Mouse (Mus musculus) liver, adult 2 months (tissue): Measurements from ENCODE around the gene Ppp1r9a. TPM values are rescaled to one million over a fixed set of nuclear protein-coding genes. Genes with fewer than 3 reads are reported as not detected.

Experiments used
- DNase-seq: peaks from one replicate; pipeline ENCODE4 v3.0.0-alpha.2; 2011; ENCODE audit warnings: low read depth, low spot score; ENCODE audit errors: extremely low read depth
- H3K27ac ChIP-seq: fragments of 200-500 bp; replicated peaks from 2 replicates; pipeline ENCODE4 v1.5.1; 2012; ENCODE audit warnings: low read depth, mild to moderate bottlenecking, control low read depth, inconsistent platforms, low read length; ENCODE audit not compliant: insufficient read depth
- H3K27me3 ChIP-seq: fragments of 200-500 bp; 2 replicates; pipeline ENCODE4 v1.6.1; 2012; ENCODE audit warnings: mild to moderate bottlenecking, moderate library complexity, low read length, inconsistent platforms; ENCODE audit not compliant: control insufficient read depth, insufficient read depth
- H3K36me3 ChIP-seq: fragments of 200-500 bp; 2 replicates; pipeline ENCODE4 v1.6.1; 2012; ENCODE audit warnings: low read length, inconsistent platforms; ENCODE audit not compliant: control insufficient read depth, insufficient read depth
- H3K4me1 ChIP-seq: fragments of 200-500 bp; 2 replicates; pipeline ENCODE4 v1.6.1; 2011; ENCODE audit warnings: low read length; ENCODE audit not compliant: control insufficient read depth, insufficient read depth
- H3K4me3 ChIP-seq: fragments of 200-500 bp; 2 replicates; pipeline ENCODE4 v1.5.1; 2011; ENCODE audit warnings: low read depth, mild to moderate bottlenecking, control low read depth, low read length, moderate library complexity; ENCODE audit not compliant: insufficient read depth
- H3K79me2 ChIP-seq: fragments of 200-500 bp; 2 replicates; pipeline ENCODE4 v1.6.1; 2012; ENCODE audit warnings: inconsistent platforms, mild to moderate bottlenecking, low read length, moderate library complexity; ENCODE audit not compliant: control insufficient read depth, insufficient read depth
- H3K9ac ChIP-seq: fragments of 200-500 bp; 2 replicates; pipeline ENCODE4 v1.6.1; 2012; ENCODE audit warnings: low read depth, mild to moderate bottlenecking, control low read depth, inconsistent platforms, low read length
- CTCF ChIP-seq: fragments of 200-500 bp; IDR thresholded peaks from 2 replicates; pipeline ENCODE4 v1.5.1; 2011; ENCODE audit warnings: low read depth, low read length, control low read depth
- POLR2A ChIP-seq: fragments of 200-500 bp; IDR thresholded peaks from 2 replicates; pipeline ENCODE4 v1.6.1; 2011; ENCODE audit warnings: low read length, control low read depth; ENCODE audit not compliant: insufficient read depth; ENCODE audit errors: extremely low read depth
- WGBS: fragments of 180-500 bp; shearing (Covaris S2); methylation state at CpG from one replicate; pipeline ENCODE4 v1.1.7; 2018; 5-methylcytosine and 5-hydroxymethylcytosine counted together
- polyA plus RNA-seq: library from polyadenylated mRNA; depleted of rRNA; stranded (reverse); fragments of >200 nt; gene quantifications from 2 replicates; pipeline ENCODE4 v1.2.3, GENCODE M21; 2012
- total RNA-seq: library from RNA; depleted of rRNA; stranded (reverse); fragments of >200 nt; gene quantifications from 2 replicates; pipeline ENCODE4 v1.2.3, GENCODE M21; 2014

Ppp1r9a gene
- total and polyA plus RNA-seq, 2 experiments = 0.75 to 3.0 TPM

DNA sequence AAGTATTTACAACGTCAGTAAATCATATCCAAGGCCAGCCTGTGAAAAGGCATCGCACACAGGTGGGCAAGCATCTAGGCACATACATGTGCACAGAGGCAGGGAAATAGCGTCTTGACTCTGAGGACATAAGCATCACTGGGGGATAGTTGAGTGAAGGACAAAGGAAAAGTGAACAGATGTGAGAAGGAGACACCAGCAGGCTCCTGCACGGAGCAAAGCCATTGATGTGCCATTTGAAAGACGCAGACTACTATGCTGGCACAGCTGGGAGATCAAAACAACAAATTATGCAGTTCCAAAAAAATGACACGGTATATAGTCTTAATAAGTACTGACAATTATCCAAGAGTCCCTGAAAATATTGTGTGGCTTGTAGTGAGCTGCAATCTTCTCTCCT, 284.9 kb downstream of the Ppp1r9a start:
- Histone ChIP-seq H3K4me3 (peak overlapping the region; percentile 51; the same call in 1 of the 2 replicates), H3K4me1 (peaks cover 14% of the 10 kb centered on the region), H3K79me2 (peaks cover 6% of the 10 kb centered on the region; the same call in 1 of the 2 replicates), H3K27ac (peak overlapping the region; percentile 13; the same call in 1 of the 2 replicates), H3K27me3 (no peaks in the 10 kb centered on the region), H3K9ac (peak overlapping the region; percentile 9; the same call in 1 of the 2 replicates), H3K36me3 (peaks cover 39% of the 10 kb centered on the region)
- TF ChIP-seq POLR2A = no peak
- TF ChIP-seq CTCF = no peak
- DNase-seq = no peak
- 49% methylated on average over 6 of the region's 6 CpGs for WGBS

DNA sequence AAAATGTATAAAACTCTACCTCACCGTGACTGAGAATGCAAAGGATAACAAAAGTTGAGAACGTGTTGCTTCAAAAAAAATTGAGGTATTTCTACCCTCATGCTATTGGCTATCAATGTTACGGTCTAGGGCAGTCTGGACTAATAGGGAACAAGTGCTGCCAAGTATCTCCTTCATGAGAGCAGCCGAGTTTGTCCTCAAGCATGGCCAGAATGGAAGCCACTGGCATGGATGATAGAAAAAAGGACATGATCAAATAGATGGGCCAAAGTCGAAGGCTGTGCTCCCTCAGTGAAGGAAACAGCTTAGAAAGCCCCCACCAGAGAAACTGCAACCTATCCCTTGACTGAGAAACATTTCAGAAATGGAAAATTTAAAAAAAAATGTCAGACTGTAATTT, 285.3 kb downstream of the Ppp1r9a start:
- TF ChIP-seq POLR2A = no peak
- TF ChIP-seq CTCF = no peak
- peak; percentile 84 for DNase-seq
- 26% methylated on average over 5 of the region's 5 CpGs for WGBS
- H3K4me3 ChIP-seq = peak overlapping the region; percentile 51
- H3K27me3 ChIP-seq = no peaks in the 10 kb centered on the region
- H3K79me2 ChIP-seq = peaks cover 6% of the 10 kb centered on the region; the same call in 1 of the 2 replicates
- peak overlapping the region; percentile 97 for H3K27ac ChIP-seq
- peak overlapping the region; percentile 66 for H3K9ac ChIP-seq
- H3K36me3 ChIP-seq = peaks cover 35% of the 10 kb centered on the region
- peaks cover 14% of the 10 kb centered on the region for H3K4me1 ChIP-seq

DNA sequence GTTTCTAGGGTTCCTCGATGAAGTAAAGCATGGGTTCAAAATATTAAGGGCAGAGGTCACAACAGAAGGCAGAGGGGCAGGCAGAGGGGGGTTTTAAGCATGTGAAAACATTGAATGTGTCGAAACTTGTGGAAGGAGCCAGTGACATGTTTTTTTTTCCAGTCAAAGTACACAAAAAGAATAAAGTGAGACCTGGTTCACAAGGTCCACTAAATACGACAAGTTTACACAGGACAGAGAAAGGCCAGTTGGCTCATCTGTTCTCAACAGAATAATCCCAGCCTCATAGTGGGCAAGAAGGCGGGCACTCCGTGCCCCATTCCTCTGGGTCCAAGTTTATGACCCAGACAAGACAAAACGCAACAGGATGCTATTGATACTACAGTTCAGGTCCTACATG, 286.2 kb downstream of the Ppp1r9a start:
- DNase-seq = peak; percentile 99
- peaks cover 15% of the 10 kb centered on the region for H3K4me1 ChIP-seq
- peak overlapping the region; percentile 49; the same call in 1 of the 2 replicates for H3K4me3 ChIP-seq
- peaks cover 10% of the 10 kb centered on the region; the same call in 1 of the 2 replicates for H3K79me2 ChIP-seq
- peaks cover 34% of the 10 kb centered on the region for H3K36me3 ChIP-seq
- 17% methylated on average over 6 of the region's 6 CpGs for WGBS
- H3K27me3 ChIP-seq = no peaks in the 10 kb centered on the region
- TF ChIP-seq POLR2A (no peak), CTCF (no peak)
- peak overlapping the region; percentile 73 for H3K27ac ChIP-seq
- peak overlapping the region; percentile 9 for H3K9ac ChIP-seq

DNA sequence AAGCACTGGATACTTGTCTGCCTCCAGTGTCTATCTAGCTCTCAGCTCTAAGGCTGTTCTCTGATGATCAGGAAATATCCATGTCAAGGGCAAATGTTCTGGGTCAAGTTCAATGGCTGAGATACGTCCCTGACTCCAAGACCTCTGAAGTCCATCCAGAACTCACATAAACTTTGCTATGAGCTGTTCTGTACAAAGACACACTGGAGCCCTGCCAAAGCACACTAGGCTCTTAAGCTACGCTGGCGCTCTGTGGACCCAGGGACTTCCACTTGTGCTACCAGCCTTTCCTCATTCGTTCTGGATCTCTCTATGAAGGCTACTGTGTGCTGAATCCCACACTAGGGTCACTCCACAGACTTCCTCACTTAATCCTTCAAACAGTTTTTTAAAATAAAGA, 286.8 kb downstream of the Ppp1r9a start:
- H3K27me3 ChIP-seq = no peaks in the 10 kb centered on the region
- no peak for TF ChIP-seq POLR2A
- peak overlapping the region; percentile 37 for H3K9ac ChIP-seq
- peaks cover 16% of the 10 kb centered on the region for H3K4me1 ChIP-seq
- 13% methylated on average over 4 of the region's 4 CpGs for WGBS
- peak overlapping the region; percentile 73 for H3K27ac ChIP-seq
- peak; percentile 100 for DNase-seq
- peaks cover 30% of the 10 kb centered on the region for H3K36me3 ChIP-seq
- peak overlapping the region; percentile 22; the same call in 1 of the 2 replicates for H3K4me3 ChIP-seq
- H3K79me2 ChIP-seq = peaks cover 10% of the 10 kb centered on the region; the same call in 1 of the 2 replicates

DNA sequence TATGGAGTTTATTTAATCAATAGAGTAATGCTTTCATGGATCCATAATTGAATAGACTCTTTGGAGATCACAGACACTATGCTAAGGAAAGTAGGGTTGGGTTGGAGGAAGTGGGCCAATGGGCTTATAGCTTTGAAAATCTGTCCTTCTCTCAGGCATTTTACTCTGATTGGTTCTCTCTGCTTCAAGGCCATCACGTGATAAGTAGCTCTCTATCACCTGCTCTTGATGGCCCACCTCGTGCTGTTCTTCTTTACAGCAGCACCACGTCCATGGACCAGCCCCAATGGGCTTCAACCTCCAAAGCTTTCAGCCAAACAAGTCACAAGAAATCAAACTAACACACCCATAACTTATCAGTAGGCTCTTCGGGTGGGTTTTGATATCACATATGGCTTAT, 288.0 kb downstream of the Ppp1r9a start:
- peak overlapping the region; percentile 41; the same call in 1 of the 2 replicates for H3K4me3 ChIP-seq
- H3K27ac ChIP-seq = peak overlapping the region; percentile 99
- no peak overlapping the region for H3K9ac ChIP-seq
- H3K79me2 ChIP-seq = peaks cover 10% of the 10 kb centered on the region; the same call in 1 of the 2 replicates
- peaks cover 16% of the 10 kb centered on the region for H3K4me1 ChIP-seq
- 32% methylated on average over 4 of the region's 4 CpGs for WGBS
- peaks cover 19% of the 10 kb centered on the region for H3K36me3 ChIP-seq
- H3K27me3 ChIP-seq = no peaks in the 10 kb centered on the region
- TF ChIP-seq POLR2A (no peak), CTCF (no peak)
- DNase-seq = peak; percentile 65

DNA sequence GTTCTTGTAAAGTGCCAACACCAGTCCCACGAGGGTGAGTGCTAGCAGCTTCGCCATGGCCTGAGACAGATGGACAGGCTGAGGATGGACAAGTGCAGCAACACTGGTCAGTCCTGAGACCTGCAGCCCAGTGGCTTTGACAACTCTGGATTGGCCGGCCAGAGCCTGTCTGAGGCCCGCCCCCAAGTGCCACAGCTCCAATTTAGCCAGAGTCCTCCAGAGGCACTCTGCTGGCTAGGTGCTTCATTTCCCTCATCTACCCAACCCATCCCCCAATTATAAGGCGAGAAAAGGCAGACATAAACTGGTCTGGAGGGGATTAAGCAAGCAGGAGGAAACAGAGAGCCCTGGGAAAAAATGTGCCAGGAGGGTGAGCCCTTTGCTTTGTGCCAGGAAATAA, 291.0 kb downstream of the Ppp1r9a start, which contains the start of gene Pon1:
Gene Pon1, minus strand, starts transcription at position 254 of the 400 bp plus-strand sequence.
- DNase-seq = peak; percentile 86
- Histone ChIP-seq H3K36me3 (peaks cover 10% of the 10 kb centered on the region), H3K79me2 (peaks cover 10% of the 10 kb centered on the region; the same call in 1 of the 2 replicates), H3K9ac (peak within 1 kb of the TSS; percentile 80), H3K27me3 (no peaks in the 10 kb centered on the region), H3K27ac (peak within 1 kb of the TSS; percentile 98), H3K4me3 (peak within 1 kb of the TSS; percentile 71), H3K4me1 (peaks cover 17% of the 10 kb centered on the region)
- WGBS = 17% methylated on average over 5 of the region's 5 CpGs
- no peak for TF ChIP-seq CTCF
- peak; percentile 93 for TF ChIP-seq POLR2A
